Mouse (Mus musculus) embryonic fibroblast, embryonic 13.5 days (primary cell): ENCODE measurements around the gene Rnpep. TPM values are rescaled to one million over a fixed set of nuclear protein-coding genes. Genes with fewer than 3 reads are reported as not detected.

ENCODE experiments used
- H3K27ac ChIP-seq: 2 replicates; pipeline ENCODE4 v1.5.1; 2012; ENCODE audit warnings: low read length, control low read depth, inconsistent platforms; ENCODE audit not compliant: insufficient read depth
- H3K4me1 ChIP-seq: 2 replicates; pipeline ENCODE4 v1.6.1; 2011; ENCODE audit warnings: low read length; ENCODE audit not compliant: control insufficient read depth, insufficient read depth
- H3K4me3 ChIP-seq: 2 replicates; pipeline ENCODE4 v1.5.1; 2011; ENCODE audit warnings: mild to moderate bottlenecking, control low read depth, low read length; ENCODE audit not compliant: insufficient read depth
- CTCF ChIP-seq: IDR thresholded peaks from 2 replicates; pipeline ENCODE4 v1.5.1; 2011; ENCODE audit warnings: mild to moderate bottlenecking, control low read depth, low read length, moderate library complexity, borderline replicate concordance; ENCODE audit not compliant: insufficient read depth
- POLR2A ChIP-seq: IDR thresholded peaks from 2 replicates; pipeline ENCODE4 v1.6.1; 2011; ENCODE audit warnings: low read depth, mild to moderate bottlenecking, control low read depth, low read length, moderate library complexity
- polyA plus RNA-seq: library from polyadenylated mRNA; stranded (reverse); fragments of >200 nt; gene quantifications from 2 replicates; pipeline ENCODE4 v1.2.4, GENCODE M21; 2011; ENCODE audit warnings: low read depth; ENCODE audit not compliant: missing spikeins, insufficient read length

The Rnpep gene
- 49.3 and 58.6 TPM in 2 replicates for polyA plus RNA-seq

GRCm38 (mm10) chr1:135283826-135284291, at the start of gene Rnpep:
Gene Rnpep, minus strand, starts transcription at chr1:135284084.
- TF ChIP-seq CTCF (no peak), POLR2A (peak; percentile 89)
- Histone ChIP-seq H3K4me1 (no peaks in the 10 kb centered on the region), H3K4me3 (peak within 1 kb of the TSS; percentile 54), H3K27ac (peak within 1 kb of the TSS; percentile 38)

GRCm38 (mm10) chr1:135330578-135330977, 46.7 kb upstream of the Rnpep start:
- Histone ChIP-seq H3K4me3 (no peak overlapping the region), H3K27ac (no peak overlapping the region), H3K4me1 (no peaks in the 10 kb centered on the region)
- TF ChIP-seq POLR2A (no peak), CTCF (no peak)

- no peak for TF ChIP-seq POLR2A
- TF ChIP-seq CTCF, result no peak
- no peak overlapping the region for H3K27ac ChIP-seq
- H3K4me3 ChIP-seq, result no peak overlapping the region
- no peaks in the 10 kb centered on the region for H3K4me1 ChIP-seq
These were observed 44.5 kb upstream of the Rnpep start for GRCm38 (mm10) chr1:135328368-135328767.

- peak overlapping the region; percentile 49; the same call in 1 of the 2 replicates for H3K27ac ChIP-seq
- TF ChIP-seq CTCF (no peak), POLR2A (no peak; the same call in 1 of the 2 replicates)
- H3K4me3 ChIP-seq, result peak overlapping the region; percentile 54
- H3K4me1 ChIP-seq, result no peaks in the 10 kb centered on the region
These were observed 42.0 kb upstream of the Rnpep start for GRCm38 (mm10) chr1:135325934-135326333.

- Histone ChIP-seq H3K4me3 (peak within 1 kb of the TSS; percentile 54), H3K4me1 (no peaks in the 10 kb centered on the region), H3K27ac (peak within 1 kb of the TSS; percentile 77)
- no peak for TF ChIP-seq CTCF
- TF ChIP-seq POLR2A, result peak; percentile 95
These were observed 40.7 kb upstream of the Rnpep start, which contains the start of gene Lmod1 for GRCm38 (mm10) chr1:135324571-135324970. Gene Lmod1, plus strand, starts transcription at chr1:135324807.

GRCm38 (mm10) chr1:135323367-135323901, 39.5 kb upstream of the Rnpep start:
- no peak overlapping the region for H3K4me3 ChIP-seq
- TF ChIP-seq POLR2A (no peak), CTCF (no peak)
- no peaks in the 10 kb centered on the region for H3K4me1 ChIP-seq
- H3K27ac ChIP-seq, result peak overlapping the region; percentile 4; the same call in 1 of the 2 replicates

GRCm38 (mm10) chr1:135313284-135314031, 29.6 kb upstream of the Rnpep start, which contains the start of gene Timm17a:
Gene Timm17a, minus strand, starts transcription at chr1:135313778.
- no peak for TF ChIP-seq CTCF
- peak; percentile 82 for TF ChIP-seq POLR2A
- peak within 1 kb of the TSS; percentile 93 for H3K4me3 ChIP-seq
- peak within 1 kb of the TSS; percentile 74 for H3K27ac ChIP-seq
- peaks cover 3% of the 10 kb centered on the region; the same call in 1 of the 2 replicates for H3K4me1 ChIP-seq

- Histone ChIP-seq H3K27ac (no peak overlapping the region), H3K4me3 (peak overlapping the region; percentile 89), H3K4me1 (peaks cover 3% of the 10 kb centered on the region; the same call in 1 of the 2 replicates)
- TF ChIP-seq POLR2A (no peak), CTCF (no peak)
These were observed 28.3 kb upstream of the Rnpep start for GRCm38 (mm10) chr1:135312201-135312600.

GRCm38 (mm10) chr1:135311356-135311755, 27.5 kb upstream of the Rnpep start:
- peaks cover 3% of the 10 kb centered on the region; the same call in 1 of the 2 replicates for H3K4me1 ChIP-seq
- no peak overlapping the region for H3K4me3 ChIP-seq
- H3K27ac ChIP-seq, result no peak overlapping the region
- TF ChIP-seq POLR2A (no peak), CTCF (no peak)

GRCm38 (mm10) chr1:135290908-135291307, 7.0 kb upstream of the Rnpep start:
- no peak for TF ChIP-seq CTCF
- TF ChIP-seq POLR2A, result no peak
- H3K4me3 ChIP-seq, result no peak overlapping the region
- H3K27ac ChIP-seq, result no peak overlapping the region
- H3K4me1 ChIP-seq, result no peaks in the 10 kb centered on the region
